Mouse (Mus musculus): ENCODE data around the gene Entpd8. TPM values are rescaled to one million over a fixed set of nuclear protein-coding genes. Genes with fewer than 3 reads are reported as not detected.

The Entpd8 gene
- total RNA-seq, 4 experiments from 2014 or later = 0.27 TPM; not detected in 3

DNA sequence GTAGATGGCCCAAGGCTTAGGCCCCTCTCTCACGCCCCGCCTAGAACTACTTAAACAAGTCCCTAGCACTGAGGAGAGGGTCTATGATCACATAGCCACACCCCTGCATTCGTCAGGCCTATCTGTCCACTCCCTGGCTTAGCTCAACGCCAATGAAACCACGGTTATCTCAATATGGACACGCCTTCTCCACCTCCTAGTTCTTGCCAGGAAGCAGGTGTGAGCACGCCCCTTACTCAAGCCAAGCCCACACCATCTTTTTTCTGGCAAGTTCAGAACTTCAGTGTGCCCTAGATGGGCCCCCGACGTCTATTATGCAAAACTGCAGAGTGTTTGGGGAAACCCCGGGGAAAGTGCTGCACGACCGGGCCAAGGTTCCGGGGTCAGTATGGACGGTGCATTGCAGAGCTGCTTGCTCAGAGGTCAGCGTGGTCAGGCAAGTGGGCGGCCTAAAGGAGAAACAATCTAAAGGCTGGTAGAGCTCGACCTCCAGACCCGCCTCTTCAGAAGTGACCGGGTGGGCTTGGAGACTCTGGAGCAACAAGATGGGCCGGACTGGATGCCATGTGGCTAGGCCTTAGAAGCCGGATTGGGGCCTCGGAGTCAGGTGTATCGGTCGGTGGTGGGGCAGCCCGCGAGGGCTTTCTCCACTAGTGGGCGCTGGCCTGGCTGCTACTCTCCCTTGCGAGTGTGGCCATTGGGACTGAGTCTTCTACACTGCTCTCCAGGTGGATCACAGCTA is 15.2 kb downstream of the Entpd8 start, which contains the start of gene Noxa1:
Gene Noxa1 (minus strand): TSS at position 41 of the 742 bp plus-strand sequence.
- no peak for DNase-seq

DNA sequence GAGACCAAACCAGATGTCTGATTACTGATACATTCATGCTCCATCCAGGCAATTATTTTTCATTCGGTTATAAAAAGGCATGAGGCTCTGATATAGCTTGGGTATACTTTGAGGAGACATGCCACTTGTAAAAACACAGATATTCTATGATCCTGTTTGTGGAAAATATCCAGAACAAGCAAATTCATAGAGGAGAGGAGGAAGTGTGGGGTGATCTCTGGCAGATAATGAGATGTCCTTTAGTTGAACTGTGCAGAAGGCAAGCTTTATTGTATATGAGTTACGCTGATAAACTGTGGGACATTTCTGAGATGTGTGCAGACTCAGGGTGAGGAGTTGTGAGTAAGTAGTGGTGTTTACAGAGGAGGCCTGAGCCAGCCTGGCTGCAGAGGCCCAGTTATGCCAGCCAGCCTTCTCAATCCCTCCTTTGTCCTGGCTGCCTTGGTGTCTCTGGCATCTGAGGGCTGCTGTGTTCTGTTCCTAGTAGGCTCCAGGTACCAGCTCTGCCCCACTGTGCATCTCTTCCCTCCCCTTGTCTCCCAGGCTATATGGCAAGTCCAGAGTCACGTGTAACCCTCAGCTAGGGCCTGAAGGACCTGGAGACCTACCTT is 18.0 kb downstream of the Entpd8 start:
- no peak for DNase-seq

DNA sequence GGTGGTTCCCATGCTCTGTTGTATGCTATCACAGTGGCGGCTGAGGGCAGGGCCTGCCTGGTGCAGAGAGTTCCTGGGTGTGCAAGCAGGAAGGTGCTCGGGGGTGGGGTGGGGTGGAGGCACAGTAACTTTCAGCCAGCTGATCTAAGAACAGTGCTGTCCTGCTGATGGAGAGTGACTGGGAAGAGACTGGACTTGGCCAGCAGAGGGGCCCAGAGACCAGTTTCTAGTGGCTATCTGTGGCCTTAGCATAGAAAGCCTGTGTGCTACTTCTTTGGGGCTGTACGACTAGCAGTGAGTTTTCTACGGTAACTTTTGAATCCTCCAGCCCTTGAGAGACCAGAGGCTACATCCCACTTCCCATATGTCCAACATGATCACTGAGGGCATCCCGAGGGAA is 18.9 kb downstream of the Entpd8 start:
- peak; percentile 12 for DNase-seq

DNA sequence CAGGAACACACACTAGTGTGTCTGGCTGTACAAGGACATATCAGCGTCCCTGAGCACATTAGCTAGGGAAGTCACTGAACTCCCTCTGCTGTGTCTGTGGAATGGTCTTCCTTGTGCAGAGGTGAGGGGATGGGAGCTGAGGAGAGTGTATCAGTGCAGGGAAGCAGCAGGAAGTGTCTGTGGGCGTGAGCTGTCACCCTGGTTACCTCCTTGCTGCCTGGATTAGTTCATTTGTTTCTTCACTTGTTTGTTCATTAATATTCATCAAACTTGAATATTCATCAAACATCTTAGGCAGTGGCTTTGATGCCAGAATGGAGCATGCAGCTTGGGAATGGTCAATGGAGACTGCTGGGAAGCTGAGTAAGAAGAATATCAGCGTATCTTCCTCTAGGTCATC is 19.6 kb downstream of the Entpd8 start:
- DNase-seq = no peak

DNA sequence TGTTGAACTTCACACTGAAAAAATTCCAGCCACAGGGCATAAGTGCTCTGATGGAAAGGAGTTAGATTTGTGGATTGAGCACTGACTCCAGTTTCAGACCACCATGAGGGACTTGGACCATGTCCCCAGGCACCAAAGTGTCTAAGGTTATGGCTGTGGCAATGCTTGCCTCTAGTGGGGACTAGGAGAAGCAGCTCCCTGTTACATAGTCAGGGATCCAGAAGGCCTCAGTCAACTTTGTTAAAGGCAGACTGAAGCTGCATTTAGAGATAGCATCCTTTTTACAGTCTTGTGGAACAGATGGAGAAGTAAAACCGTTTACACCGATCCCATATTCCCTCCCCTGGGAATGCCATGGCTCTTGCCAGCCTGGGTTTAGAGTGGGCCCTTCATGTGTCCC is 24.0 kb downstream of the Entpd8 start:
- DNase-seq = no peak

DNA sequence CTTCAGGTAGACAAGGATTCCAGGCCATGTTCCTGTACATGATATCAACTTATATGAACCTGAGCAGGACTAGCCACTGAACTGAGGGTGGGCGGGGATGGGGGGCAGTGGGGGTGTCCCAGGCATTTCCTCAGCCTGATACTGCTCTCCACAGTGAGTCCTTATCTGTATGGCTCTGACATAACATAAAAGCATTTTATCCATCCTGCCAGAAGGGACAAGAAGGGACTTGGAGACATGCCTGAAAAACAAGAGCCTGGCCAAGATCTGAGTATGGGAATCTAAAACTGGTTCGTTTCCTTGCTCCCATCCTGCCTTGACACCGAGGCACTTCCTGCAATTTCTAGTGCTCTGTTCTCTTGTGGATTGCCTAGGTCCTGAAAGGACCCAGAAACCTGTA is 25.9 kb downstream of the Entpd8 start:
- DNase-seq = no peak

DNA sequence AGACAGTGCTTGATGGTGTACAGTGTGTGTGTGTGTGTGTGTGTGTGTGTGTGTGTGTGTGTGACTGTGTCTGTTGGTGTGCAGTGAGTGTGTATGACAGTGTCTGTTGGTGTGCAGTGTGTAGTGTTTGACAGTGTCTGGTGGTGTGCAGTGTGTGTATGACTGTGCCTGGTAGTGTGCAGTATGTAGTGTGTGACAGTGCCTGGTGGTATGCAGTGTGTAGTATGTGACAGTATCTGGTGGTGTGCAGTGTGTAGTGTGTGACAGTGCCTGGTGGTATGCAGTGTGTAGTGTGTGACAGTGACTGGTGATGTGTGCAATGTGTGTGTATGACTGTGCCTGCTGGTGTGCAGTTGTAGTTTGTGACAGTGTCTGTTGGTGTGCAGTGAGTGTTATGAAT is 29.4 kb downstream of the Entpd8 start:
- no peak for DNase-seq

- peak; percentile 58 for DNase-seq
Measured at GRCm38 (mm10) chr2:25110505-25111183, 30.5 kb downstream of the Entpd8 start.

DNA sequence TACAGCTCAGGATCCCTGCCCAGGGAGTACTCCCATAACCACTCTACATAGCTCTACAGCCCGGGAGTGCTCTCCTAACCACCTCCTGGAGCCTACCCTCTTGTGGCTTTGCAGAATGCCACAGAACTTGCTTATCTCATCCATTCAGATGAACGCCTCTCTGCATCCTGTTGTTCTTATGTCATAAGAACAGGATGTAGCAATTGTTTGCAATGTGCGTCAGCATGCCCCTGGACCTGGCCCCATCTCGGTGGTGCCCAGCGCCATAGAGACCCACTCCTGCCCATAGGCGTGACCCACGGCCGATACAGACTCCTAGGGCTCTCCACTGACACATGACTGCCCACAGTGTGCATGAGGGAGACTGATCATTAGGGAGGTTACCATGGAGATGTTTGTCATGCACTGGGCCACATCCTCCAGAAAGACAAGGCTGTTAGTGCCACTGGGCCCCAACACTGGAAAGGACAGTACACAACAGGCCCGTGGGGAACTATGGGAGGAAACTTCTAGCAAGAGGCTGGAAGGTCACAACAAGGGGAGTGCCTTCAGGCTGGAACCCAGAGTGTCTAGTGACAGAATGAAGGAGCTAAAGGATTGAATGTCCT is 31.2 kb downstream of the Entpd8 start:
- DNase-seq = no peak

DNA sequence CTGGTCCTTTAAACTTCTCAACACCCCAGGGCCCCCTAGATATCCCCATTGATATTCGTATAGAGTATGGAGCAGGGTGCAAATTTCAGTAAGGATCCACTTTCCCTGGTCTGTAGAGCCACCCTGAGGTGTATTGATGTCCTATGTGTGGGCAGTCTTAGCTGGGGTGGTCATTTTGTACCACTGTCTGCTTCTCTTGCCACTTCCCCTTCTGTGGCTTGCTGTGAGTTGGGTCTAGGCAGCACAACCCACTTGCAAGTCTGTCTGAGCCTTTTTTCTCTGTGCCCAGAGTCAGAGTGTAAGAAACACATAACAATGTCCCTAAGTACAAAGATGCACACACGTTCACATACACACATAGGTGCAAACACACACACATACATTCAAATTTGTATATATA is 34.2 kb downstream of the Entpd8 start:
- no peak for DNase-seq

GRCm38 (mm10) chr2:25115442-25115841 is 35.3 kb downstream of the Entpd8 start:
- no peak for DNase-seq

DNA sequence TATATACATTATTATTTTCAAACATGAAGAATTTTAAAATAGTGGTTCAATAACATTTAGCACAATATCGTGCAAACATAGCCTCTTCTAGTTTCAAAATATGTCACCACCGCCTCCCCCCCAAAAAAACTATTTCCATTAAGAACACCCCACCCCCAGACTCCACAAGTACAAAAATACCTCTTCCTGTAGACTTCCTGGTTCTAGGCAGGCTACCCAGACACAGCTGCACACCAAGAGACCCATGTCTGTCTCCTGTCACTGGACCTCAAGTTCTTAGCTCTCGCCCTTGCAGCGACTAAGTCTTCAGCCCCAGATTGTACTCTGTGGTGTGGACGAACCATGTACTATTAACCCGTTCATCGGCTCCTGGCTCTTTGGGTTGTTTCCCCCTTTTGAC is 40.9 kb downstream of the Entpd8 start:
- no peak for DNase-seq

DNA sequence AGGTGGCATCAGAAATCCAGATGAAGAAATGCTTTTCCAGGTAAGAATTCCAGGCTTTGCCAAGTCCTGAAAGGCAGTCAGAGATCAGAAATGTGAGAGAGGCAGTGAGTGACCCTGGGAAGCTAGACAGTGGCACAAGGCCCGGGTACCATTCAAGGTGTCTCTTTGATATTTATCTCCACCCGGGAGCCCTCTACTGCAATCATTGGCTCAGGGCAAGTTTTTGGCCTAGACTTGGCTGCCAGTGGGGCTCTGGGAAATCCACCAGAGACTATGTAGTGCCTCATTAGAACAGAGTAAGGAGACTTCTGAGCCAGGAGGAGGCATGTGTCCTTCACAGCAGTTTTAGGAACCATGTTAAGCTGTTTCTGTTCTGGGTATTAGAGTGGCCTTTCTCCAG is 42.6 kb downstream of the Entpd8 start:
- DNase-seq = no peak

- no peak for DNase-seq
Measured at GRCm38 (mm10) chr2:25123527-25123926, 43.4 kb downstream of the Entpd8 start.

GRCm38 (mm10) chr2:25124411-25124810 is 44.3 kb downstream of the Entpd8 start:
- no peak for DNase-seq

DNA sequence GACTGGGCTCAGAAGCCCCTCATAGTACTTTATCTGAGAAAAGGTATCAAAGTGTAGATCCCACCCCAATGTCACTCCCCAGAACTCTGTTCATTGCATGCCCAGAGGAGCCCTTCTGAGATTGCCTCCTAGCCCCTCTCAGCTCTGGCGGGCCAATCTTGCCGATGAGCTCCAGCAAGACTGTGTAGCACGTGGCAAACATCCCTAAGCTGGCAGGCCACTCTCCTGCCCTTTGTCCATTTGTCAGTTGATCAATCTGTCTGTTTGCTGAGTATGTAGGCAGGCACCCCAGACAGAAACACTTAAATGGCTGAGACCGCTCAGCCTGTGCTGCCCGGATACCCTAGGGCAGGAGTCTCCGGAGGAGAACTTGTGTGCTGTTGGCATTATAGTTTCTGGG is 45.0 kb downstream of the Entpd8 start:
- no peak for DNase-seq

DNA sequence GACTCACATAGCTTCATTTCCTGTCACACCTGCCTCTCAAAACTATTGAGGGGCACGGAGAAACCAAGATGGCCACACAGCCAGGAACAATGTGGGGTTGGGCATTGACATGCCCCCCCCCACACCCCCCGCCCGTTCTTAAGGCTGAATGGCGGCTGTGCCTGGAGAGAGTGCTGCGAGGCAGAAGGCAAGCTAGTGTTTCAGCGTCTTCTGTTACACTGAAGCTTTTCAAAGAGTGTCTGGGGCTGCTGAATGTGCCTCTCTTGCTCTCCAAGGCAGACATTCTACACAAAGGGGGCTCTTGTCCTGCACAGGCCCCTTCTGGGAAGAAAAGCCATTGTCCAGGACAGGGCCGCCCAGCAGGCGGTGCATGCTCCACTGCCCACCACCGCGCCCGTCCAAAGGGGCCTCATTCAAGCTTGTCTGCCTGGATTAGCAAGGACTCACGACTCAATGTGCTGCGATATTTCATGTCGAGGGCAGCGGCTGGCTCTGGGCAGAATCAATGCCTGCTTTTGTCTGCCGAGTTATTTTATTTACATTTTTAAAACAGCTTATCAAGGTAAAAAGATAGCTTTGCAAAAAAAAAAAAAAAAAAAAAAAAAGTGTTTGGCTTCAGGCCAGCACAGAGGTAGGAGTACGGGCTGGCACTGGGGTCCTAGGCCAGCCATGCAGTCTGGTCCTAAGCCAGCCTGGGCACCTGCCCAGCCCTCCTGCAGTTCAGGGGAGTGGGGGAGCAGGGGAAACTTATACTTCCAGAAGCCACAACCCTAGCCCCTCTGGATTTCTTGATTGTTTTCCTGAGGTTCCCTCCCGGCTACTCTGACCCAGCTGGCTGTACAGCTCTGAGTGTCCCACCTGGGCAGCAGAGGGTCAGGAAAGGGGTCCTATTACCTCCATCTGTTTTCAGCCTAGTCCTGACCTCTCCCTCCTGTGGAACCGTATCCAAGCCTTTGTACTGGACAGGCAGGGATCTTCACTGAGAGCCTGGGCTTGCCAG is 46.2 kb downstream of the Entpd8 start:
- no peak for DNase-seq

GRCm38 (mm10) chr2:25127206-25127605 is 47.1 kb downstream of the Entpd8 start:
- DNase-seq = no peak

DNA sequence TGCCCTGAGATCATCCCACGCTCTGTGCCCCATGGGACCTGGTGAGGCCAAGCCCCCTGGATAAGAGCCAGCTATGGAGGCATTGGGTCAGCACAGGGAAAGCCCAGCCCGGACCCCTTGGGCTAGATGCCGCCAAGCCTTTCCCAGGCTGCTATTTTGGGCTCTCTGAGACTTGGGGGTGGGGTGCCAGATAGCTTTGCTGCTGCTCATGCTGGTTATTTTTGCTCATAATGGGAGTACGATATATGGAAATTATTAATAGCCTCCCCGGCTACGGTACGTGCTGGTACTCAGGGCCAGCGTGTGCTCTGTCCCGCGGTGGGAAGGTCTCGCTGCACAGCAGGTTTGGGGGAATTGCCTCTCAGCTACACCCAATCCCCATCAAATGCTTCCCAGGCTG is 48.0 kb downstream of the Entpd8 start:
- no peak for DNase-seq

GRCm38 (mm10) chr2:25131601-25132000 is 51.5 kb downstream of the Entpd8 start:
- no peak for DNase-seq

Measured in adrenal gland, adult 8-10 months (tissue).